Mouse (Mus musculus): ENCODE results near the gene Pno1. TPM values are rescaled to one million over a fixed set of nuclear protein-coding genes. Genes with fewer than 3 reads are reported as not detected.

Pno1 gene
- polyA plus RNA-seq, 1 experiment from 2014 or later: 72.7 TPM

DNA sequence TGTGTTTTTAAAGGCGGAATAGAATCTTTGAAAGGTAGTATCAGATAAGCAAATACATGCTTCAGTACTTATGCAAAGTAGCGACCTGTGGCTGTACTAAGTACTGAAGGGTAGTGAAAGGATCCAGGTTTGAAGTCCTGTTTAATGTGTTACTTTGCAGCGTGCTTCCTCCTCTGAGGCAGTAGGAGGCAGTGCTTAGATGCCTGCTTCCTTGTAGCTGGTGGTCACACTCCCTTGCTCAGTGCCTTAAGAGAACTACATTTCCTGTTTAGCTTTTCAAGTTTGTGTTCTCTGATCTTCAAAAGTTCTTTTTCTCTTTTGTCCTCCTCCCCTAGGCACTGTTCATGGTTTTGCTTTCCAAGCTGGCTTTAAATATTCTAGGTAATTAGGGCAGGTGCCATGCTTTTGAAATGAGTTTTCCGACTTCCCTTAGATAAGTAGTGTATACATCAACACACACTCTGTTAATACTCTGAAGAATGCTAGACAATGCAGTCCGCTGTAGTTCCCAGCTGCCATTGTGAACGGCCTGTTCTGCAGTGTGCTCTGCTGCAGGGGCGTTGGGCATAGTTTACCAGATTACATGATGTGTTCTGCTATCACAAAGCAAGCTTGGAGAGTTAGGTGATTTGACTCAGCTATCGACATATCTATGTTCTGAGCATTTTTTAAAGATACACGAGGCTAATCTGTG lies 19.1 kb downstream of the Pno1 start:
- no peak overlapping the region for H3K4me3 ChIP-seq (ENCODE audit: low read depth, low read length)
- ATAC-seq (ENCODE audit: insufficient number of reproducible peaks, insufficient read depth, low FRiP score, low read depth): no peak
- H3K9me3 ChIP-seq (ENCODE audit: control insufficient read depth, low read depth, low read length): no peaks in the 10 kb centered on the region
- no peaks in the 10 kb centered on the region for H3K4me1 ChIP-seq (ENCODE audit: control insufficient read depth, insufficient read depth, low read length)
- no peak overlapping the region for H3K27ac ChIP-seq (ENCODE audit: low read length)
- H3K4me2 ChIP-seq (replicated peaks; ENCODE audit: low read depth, low read length): no peak overlapping the region
- peaks cover 25% of the 10 kb centered on the region for H3K36me3 ChIP-seq (ENCODE audit: control insufficient read depth, insufficient read depth, low read length)
- WGBS: 78% methylated on average over 9 of the region's 9 CpGs
- H3K27me3 ChIP-seq (ENCODE audit: control insufficient read depth, insufficient read depth, low read length): no peaks in the 10 kb centered on the region
- H3K9ac ChIP-seq (replicated peaks; ENCODE audit: low read depth, low read length): no peak overlapping the region

DNA sequence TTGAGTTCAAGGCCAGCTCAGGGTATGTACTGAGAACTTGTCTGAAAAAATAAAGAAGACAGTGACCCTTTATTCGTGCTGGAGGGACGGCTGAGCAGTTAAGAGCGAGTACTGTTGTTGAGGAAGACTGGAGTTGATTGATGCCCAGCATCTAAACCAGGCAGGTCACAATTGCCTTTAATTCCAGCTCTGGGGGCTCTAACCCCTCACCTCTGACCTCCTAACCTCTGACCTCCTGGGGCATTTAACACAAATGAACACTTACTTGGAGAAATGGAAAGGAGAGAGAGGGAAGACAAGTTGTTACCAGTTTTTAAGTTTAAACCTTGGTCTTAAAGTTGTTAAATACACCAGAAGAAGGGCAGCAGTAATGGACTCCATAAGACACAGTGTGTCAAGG lies 22.6 kb downstream of the Pno1 start:
- H3K27ac ChIP-seq (ENCODE audit: low read length): no peak overlapping the region
- 57% methylated on average over 3 of the region's 3 CpGs for WGBS
- H3K27me3 ChIP-seq (ENCODE audit: control insufficient read depth, insufficient read depth, low read length): no peaks in the 10 kb centered on the region

GRCm38 (mm10) chr11:17187649-17188048 lies 23.7 kb downstream of the Pno1 start:
- no peak overlapping the region for H3K9ac ChIP-seq (replicated peaks; ENCODE audit: low read depth, low read length)
- no peak for ATAC-seq (ENCODE audit: insufficient number of reproducible peaks, insufficient read depth, low FRiP score, low read depth)
- H3K36me3 ChIP-seq (ENCODE audit: control insufficient read depth, insufficient read depth, low read length): no peaks in the 10 kb centered on the region
- H3K9me3 ChIP-seq (ENCODE audit: control insufficient read depth, low read depth, low read length): no peaks in the 10 kb centered on the region
- H3K4me2 ChIP-seq (replicated peaks; ENCODE audit: low read depth, low read length): no peak overlapping the region
- H3K4me1 ChIP-seq (ENCODE audit: control insufficient read depth, insufficient read depth, low read length): no peaks in the 10 kb centered on the region
- 79% methylated on average over 3 of the region's 3 CpGs for WGBS
- H3K4me3 ChIP-seq (ENCODE audit: low read depth, low read length): no peak overlapping the region
- no peak overlapping the region for H3K27ac ChIP-seq (ENCODE audit: low read length)
- no peaks in the 10 kb centered on the region for H3K27me3 ChIP-seq (ENCODE audit: control insufficient read depth, insufficient read depth, low read length)

More for the DNA sequence above, 22.6 kb downstream of the Pno1 start:
- Histone ChIP-seq H3K36me3 (ENCODE audit: control insufficient read depth, insufficient read depth, low read length) (no peaks in the 10 kb centered on the region; the same call in 1 of the 2 replicates), H3K4me3 (ENCODE audit: low read depth, low read length) (no peak overlapping the region), H3K9ac (replicated peaks; ENCODE audit: low read depth, low read length) (no peak overlapping the region), H3K9me3 (ENCODE audit: control insufficient read depth, low read depth, low read length) (no peaks in the 10 kb centered on the region), H3K4me2 (replicated peaks; ENCODE audit: low read depth, low read length) (no peak overlapping the region), H3K4me1 (ENCODE audit: control insufficient read depth, insufficient read depth, low read length) (no peaks in the 10 kb centered on the region)
- no peak for ATAC-seq (ENCODE audit: insufficient number of reproducible peaks, insufficient read depth, low FRiP score, low read depth)

DNA sequence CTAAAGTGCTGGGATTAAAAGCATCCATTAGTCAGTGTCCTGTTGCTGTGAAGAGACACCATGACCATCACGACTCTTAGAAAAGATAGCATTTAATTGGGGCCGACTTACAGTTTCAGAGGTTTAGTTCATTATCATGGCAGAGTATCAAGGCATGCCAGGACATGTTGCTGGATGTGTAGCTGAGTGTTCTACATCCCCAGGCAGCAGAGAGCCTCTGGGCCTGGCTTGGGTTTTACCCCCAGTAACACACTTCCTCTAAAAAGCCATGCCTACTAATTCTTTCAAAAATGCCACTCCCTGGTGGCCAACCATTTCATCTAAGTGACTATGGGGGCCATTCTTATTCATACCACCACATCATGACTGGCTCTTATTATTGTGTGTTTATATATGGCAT lies 28.2 kb downstream of the Pno1 start:
- Histone ChIP-seq H3K27ac (ENCODE audit: low read length) (no peak overlapping the region), H3K4me1 (ENCODE audit: control insufficient read depth, insufficient read depth, low read length) (no peaks in the 10 kb centered on the region), H3K9me3 (ENCODE audit: control insufficient read depth, low read depth, low read length) (no peaks in the 10 kb centered on the region), H3K36me3 (ENCODE audit: control insufficient read depth, insufficient read depth, low read length) (no peaks in the 10 kb centered on the region), H3K4me2 (replicated peaks; ENCODE audit: low read depth, low read length) (no peak overlapping the region), H3K4me3 (ENCODE audit: low read depth, low read length) (no peak overlapping the region), H3K9ac (replicated peaks; ENCODE audit: low read depth, low read length) (no peak overlapping the region), H3K27me3 (ENCODE audit: control insufficient read depth, insufficient read depth, low read length) (no peaks in the 10 kb centered on the region)
- no peak for ATAC-seq (ENCODE audit: insufficient number of reproducible peaks, insufficient read depth, low FRiP score, low read depth)
- 89% methylated on average over 2 of the region's 2 CpGs for WGBS

GRCm38 (mm10) chr11:17181807-17182206 lies 29.6 kb downstream of the Pno1 start, which contains the start of gene Wdr92:
TSS of gene Wdr92 (plus strand) at chr11:17182107.
- no peaks in the 10 kb centered on the region for H3K4me1 ChIP-seq (ENCODE audit: control insufficient read depth, insufficient read depth, low read length)
- H3K27ac ChIP-seq (ENCODE audit: low read length): no peak within 1 kb of the TSS
- no peak for ATAC-seq (ENCODE audit: insufficient number of reproducible peaks, insufficient read depth, low FRiP score, low read depth)
- no peaks in the 10 kb centered on the region for H3K9me3 ChIP-seq (ENCODE audit: control insufficient read depth, low read depth, low read length)
- H3K9ac ChIP-seq (replicated peaks; ENCODE audit: low read depth, low read length): no peak within 1 kb of the TSS
- WGBS: 69% methylated on average over 3 of the region's 3 CpGs
- no peak within 1 kb of the TSS for H3K4me3 ChIP-seq (ENCODE audit: low read depth, low read length)
- no peak within 1 kb of the TSS for H3K4me2 ChIP-seq (replicated peaks; ENCODE audit: low read depth, low read length)
- H3K27me3 ChIP-seq (ENCODE audit: control insufficient read depth, insufficient read depth, low read length): no peaks in the 10 kb centered on the region
- H3K36me3 ChIP-seq (ENCODE audit: control insufficient read depth, insufficient read depth, low read length): no peaks in the 10 kb centered on the region

DNA sequence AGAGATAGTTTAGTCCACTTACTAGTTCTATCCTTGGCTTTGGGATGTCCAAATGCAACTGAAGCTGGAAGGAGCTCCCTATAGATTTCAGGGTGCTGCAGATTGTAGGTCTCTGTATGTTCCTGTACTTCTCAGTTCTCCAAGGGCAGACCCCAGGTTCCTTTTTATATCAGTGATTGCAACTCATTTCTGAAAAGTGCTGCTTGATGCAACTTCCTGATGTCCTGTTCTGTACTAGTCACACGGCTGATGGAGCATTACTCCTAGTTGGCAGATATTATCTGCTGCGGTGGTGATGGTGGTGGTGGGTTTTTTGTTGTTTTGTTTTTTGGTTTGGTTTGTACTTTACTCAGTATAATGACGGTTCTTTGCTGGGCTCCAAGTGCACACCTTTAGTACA lies 30.6 kb downstream of the Pno1 start:
- Histone ChIP-seq H3K4me1 (ENCODE audit: control insufficient read depth, insufficient read depth, low read length) (no peaks in the 10 kb centered on the region), H3K4me3 (ENCODE audit: low read depth, low read length) (no peak overlapping the region), H3K4me2 (replicated peaks; ENCODE audit: low read depth, low read length) (no peak overlapping the region), H3K9me3 (ENCODE audit: control insufficient read depth, low read depth, low read length) (no peaks in the 10 kb centered on the region), H3K27ac (ENCODE audit: low read length) (no peak overlapping the region), H3K9ac (replicated peaks; ENCODE audit: low read depth, low read length) (no peak overlapping the region), H3K27me3 (ENCODE audit: control insufficient read depth, insufficient read depth, low read length) (no peaks in the 10 kb centered on the region), H3K36me3 (ENCODE audit: control insufficient read depth, insufficient read depth, low read length) (no peaks in the 10 kb centered on the region)
- no peak for ATAC-seq (ENCODE audit: insufficient number of reproducible peaks, insufficient read depth, low FRiP score, low read depth)
- WGBS: 79% methylated on average over 3 of the region's 3 CpGs

DNA sequence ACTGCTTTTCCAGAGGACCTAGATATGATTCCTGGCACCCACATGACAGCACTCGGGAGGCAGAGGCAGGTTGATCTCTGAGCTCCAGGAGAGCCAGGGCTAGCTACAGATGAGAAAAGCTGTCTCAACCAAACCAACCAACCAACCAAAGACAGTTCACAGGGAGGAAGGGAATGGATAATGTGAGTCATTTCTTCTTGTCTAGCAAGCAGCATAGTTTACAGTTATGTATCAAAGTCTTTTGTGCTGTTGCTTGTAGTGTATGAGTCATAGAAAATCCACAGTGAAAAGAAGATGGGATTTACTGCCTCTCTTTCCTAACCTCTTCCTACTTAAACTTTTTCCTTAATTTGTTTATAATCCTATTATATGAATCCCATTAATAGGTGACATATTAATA lies 34.7 kb downstream of the Pno1 start:
- H3K4me2 ChIP-seq (replicated peaks; ENCODE audit: low read depth, low read length): no peak overlapping the region
- 96% methylated on average over 1 of the region's 1 CpGs for WGBS
- H3K36me3 ChIP-seq (ENCODE audit: control insufficient read depth, insufficient read depth, low read length): no peaks in the 10 kb centered on the region; the same call in 1 of the 2 replicates
- no peaks in the 10 kb centered on the region for H3K4me1 ChIP-seq (ENCODE audit: control insufficient read depth, insufficient read depth, low read length)
- no peak overlapping the region for H3K4me3 ChIP-seq (ENCODE audit: low read depth, low read length)
- no peaks in the 10 kb centered on the region for H3K27me3 ChIP-seq (ENCODE audit: control insufficient read depth, insufficient read depth, low read length)
- H3K9me3 ChIP-seq (ENCODE audit: control insufficient read depth, low read depth, low read length): peaks cover 10% of the 10 kb centered on the region; the same call in 1 of the 2 replicates
- ATAC-seq (ENCODE audit: insufficient number of reproducible peaks, insufficient read depth, low FRiP score, low read depth): no peak
- H3K27ac ChIP-seq (ENCODE audit: low read length): no peak overlapping the region
- no peak overlapping the region for H3K9ac ChIP-seq (replicated peaks; ENCODE audit: low read depth, low read length)

DNA sequence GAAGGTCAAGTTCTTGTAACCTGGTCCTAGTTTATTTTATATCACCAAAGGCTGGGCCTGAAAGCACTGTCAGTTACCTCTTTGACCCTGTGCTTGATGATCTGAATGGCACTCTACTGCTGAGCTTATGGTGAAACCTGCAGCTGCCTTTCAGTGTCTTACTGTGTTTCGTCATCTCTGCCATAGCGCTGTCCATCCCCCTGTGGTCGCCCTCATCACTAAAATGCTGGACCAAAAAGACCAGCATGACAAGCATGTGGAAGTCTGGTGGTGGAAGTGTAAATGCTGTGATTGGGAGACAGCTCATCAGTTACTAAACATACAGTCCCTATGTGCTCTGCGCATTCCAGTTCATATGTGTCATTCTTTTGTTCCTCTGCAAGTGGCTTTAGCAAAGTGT lies 39.1 kb downstream of the Pno1 start:
- H3K9me3 ChIP-seq (ENCODE audit: control insufficient read depth, low read depth, low read length): peaks cover 10% of the 10 kb centered on the region; the same call in 1 of the 2 replicates
- no peak for ATAC-seq (ENCODE audit: insufficient number of reproducible peaks, insufficient read depth, low FRiP score, low read depth)
- WGBS: 94% methylated on average over 4 of the region's 4 CpGs

More for the DNA sequence above, 39.1 kb downstream of the Pno1 start:
- Histone ChIP-seq H3K27me3 (ENCODE audit: control insufficient read depth, insufficient read depth, low read length) (no peaks in the 10 kb centered on the region), H3K4me1 (ENCODE audit: control insufficient read depth, insufficient read depth, low read length) (peaks cover 12% of the 10 kb centered on the region; the same call in 1 of the 2 replicates), H3K27ac (ENCODE audit: low read length) (no peak overlapping the region), H3K9ac (replicated peaks; ENCODE audit: low read depth, low read length) (no peak overlapping the region), H3K4me2 (replicated peaks; ENCODE audit: low read depth, low read length) (no peak overlapping the region), H3K36me3 (ENCODE audit: control insufficient read depth, insufficient read depth, low read length) (no peaks in the 10 kb centered on the region; the same call in 1 of the 2 replicates), H3K4me3 (ENCODE audit: low read depth, low read length) (no peak overlapping the region)

Measured in stomach, embryonic 14.5 days (tissue).